Mouse (Mus musculus) liver, adult 2 months (tissue): ENCODE results near the gene Ptk7. TPM values are rescaled to one million over a fixed set of nuclear protein-coding genes. Genes with fewer than 3 reads are reported as not detected.
"Not testable (repeated sequence)": the region's sequence is repeated elsewhere in the genome, so short reads cannot be mapped to it uniquely, and the experiment has no call there.

ENCODE experiments used
- DNase-seq: peaks from one replicate; pipeline ENCODE4 v3.0.0-alpha.2; 2011; ENCODE audit warnings: low read depth, low spot score; ENCODE audit errors: extremely low read depth
- H3K27ac ChIP-seq: fragments of 200-500 bp; replicated peaks from 2 replicates; pipeline ENCODE4 v1.5.1; 2012; ENCODE audit warnings: low read depth, mild to moderate bottlenecking, control low read depth, inconsistent platforms, low read length; ENCODE audit not compliant: insufficient read depth
- H3K27me3 ChIP-seq: fragments of 200-500 bp; 2 replicates; pipeline ENCODE4 v1.6.1; 2012; ENCODE audit warnings: mild to moderate bottlenecking, moderate library complexity, low read length, inconsistent platforms; ENCODE audit not compliant: control insufficient read depth, insufficient read depth
- H3K36me3 ChIP-seq: fragments of 200-500 bp; 2 replicates; pipeline ENCODE4 v1.6.1; 2012; ENCODE audit warnings: low read length, inconsistent platforms; ENCODE audit not compliant: control insufficient read depth, insufficient read depth
- H3K4me1 ChIP-seq: fragments of 200-500 bp; 2 replicates; pipeline ENCODE4 v1.6.1; 2011; ENCODE audit warnings: low read length; ENCODE audit not compliant: control insufficient read depth, insufficient read depth
- H3K4me3 ChIP-seq: fragments of 200-500 bp; 2 replicates; pipeline ENCODE4 v1.5.1; 2011; ENCODE audit warnings: low read depth, mild to moderate bottlenecking, control low read depth, low read length, moderate library complexity; ENCODE audit not compliant: insufficient read depth
- H3K79me2 ChIP-seq: fragments of 200-500 bp; 2 replicates; pipeline ENCODE4 v1.6.1; 2012; ENCODE audit warnings: inconsistent platforms, mild to moderate bottlenecking, low read length, moderate library complexity; ENCODE audit not compliant: control insufficient read depth, insufficient read depth
- H3K9ac ChIP-seq: fragments of 200-500 bp; 2 replicates; pipeline ENCODE4 v1.6.1; 2012; ENCODE audit warnings: low read depth, mild to moderate bottlenecking, control low read depth, inconsistent platforms, low read length
- CTCF ChIP-seq: fragments of 200-500 bp; IDR thresholded peaks from 2 replicates; pipeline ENCODE4 v1.5.1; 2011; ENCODE audit warnings: low read depth, low read length, control low read depth
- POLR2A ChIP-seq: fragments of 200-500 bp; IDR thresholded peaks from 2 replicates; pipeline ENCODE4 v1.6.1; 2011; ENCODE audit warnings: low read length, control low read depth; ENCODE audit not compliant: insufficient read depth; ENCODE audit errors: extremely low read depth
- WGBS: fragments of 180-500 bp; shearing (Covaris S2); methylation state at CpG from one replicate; pipeline ENCODE4 v1.1.7; 2018; 5-methylcytosine and 5-hydroxymethylcytosine counted together
- polyA plus RNA-seq: library from polyadenylated mRNA; depleted of rRNA; stranded (reverse); fragments of >200 nt; gene quantifications from 2 replicates; pipeline ENCODE4 v1.2.3, GENCODE M21; 2012
- total RNA-seq: library from RNA; depleted of rRNA; stranded (reverse); fragments of >200 nt; gene quantifications from 2 replicates; pipeline ENCODE4 v1.2.3, GENCODE M21; 2014

The Ptk7 gene
- total and polyA plus RNA-seq, 2 experiments: 0.65 to 0.66 TPM

- 79% methylated on average over 5 of the region's 5 CpGs for WGBS
- Histone ChIP-seq H3K27me3 (no peaks in the 10 kb centered on the region), H3K79me2 (no peaks in the 10 kb centered on the region), H3K9ac (no peak overlapping the region), H3K4me1 (no peaks in the 10 kb centered on the region), H3K27ac (no peak overlapping the region), H3K36me3 (no peaks in the 10 kb centered on the region), H3K4me3 (no peak overlapping the region)
- DNase-seq: no peak
- TF ChIP-seq CTCF (no peak), POLR2A (no peak)
Measured at GRCm38 (mm10) chr17:46578650-46579049, 50.7 kb downstream of the Ptk7 start.

- no peak overlapping the region for H3K9ac ChIP-seq
- H3K4me1 ChIP-seq: no peaks in the 10 kb centered on the region
- WGBS: 82% methylated on average over 13 of the region's 13 CpGs
- no peak overlapping the region for H3K27ac ChIP-seq
- H3K79me2 ChIP-seq: no peaks in the 10 kb centered on the region
- TF ChIP-seq CTCF (peak; percentile 61), POLR2A (no peak)
- no peaks in the 10 kb centered on the region for H3K36me3 ChIP-seq
- H3K27me3 ChIP-seq: no peaks in the 10 kb centered on the region
- H3K4me3 ChIP-seq: no peak overlapping the region
- DNase-seq: no peak
Measured at GRCm38 (mm10) chr17:46576070-46576469, 53.2 kb downstream of the Ptk7 start.

- Histone ChIP-seq H3K27me3 (no peaks in the 10 kb centered on the region), H3K4me3 (no peak overlapping the region), H3K79me2 (no peaks in the 10 kb centered on the region), H3K27ac (no peak overlapping the region), H3K9ac (no peak overlapping the region), H3K36me3 (no peaks in the 10 kb centered on the region), H3K4me1 (no peaks in the 10 kb centered on the region)
- WGBS: 93% methylated on average over 7 of the region's 7 CpGs
- TF ChIP-seq POLR2A (no peak), CTCF (no peak)
- no peak for DNase-seq
Measured at GRCm38 (mm10) chr17:46574535-46574934, 54.8 kb downstream of the Ptk7 start.

GRCm38 (mm10) chr17:46571005-46571404 is 58.3 kb downstream of the Ptk7 start:
- no peak overlapping the region for H3K9ac ChIP-seq
- no peak overlapping the region for H3K4me3 ChIP-seq
- no peaks in the 10 kb centered on the region for H3K79me2 ChIP-seq
- no peaks in the 10 kb centered on the region for H3K27me3 ChIP-seq
- no peak for DNase-seq
- 83% methylated on average over 11 of the region's 11 CpGs for WGBS
- no peaks in the 10 kb centered on the region for H3K36me3 ChIP-seq
- H3K4me1 ChIP-seq: no peaks in the 10 kb centered on the region
- no peak overlapping the region for H3K27ac ChIP-seq
- TF ChIP-seq CTCF: no peak
- TF ChIP-seq POLR2A: no peak

GRCm38 (mm10) chr17:46559146-46559545 is 70.2 kb downstream of the Ptk7 start:
- H3K79me2 ChIP-seq: peaks cover 13% of the 10 kb centered on the region; the same call in 1 of the 2 replicates
- H3K27ac ChIP-seq: no peak overlapping the region
- WGBS: 91% methylated on average over 6 of the region's 6 CpGs
- no peak overlapping the region for H3K4me3 ChIP-seq
- DNase-seq: no peak
- H3K36me3 ChIP-seq: no peaks in the 10 kb centered on the region
- no peaks in the 10 kb centered on the region for H3K27me3 ChIP-seq
- TF ChIP-seq CTCF: no peak
- TF ChIP-seq POLR2A: no peak
- H3K4me1 ChIP-seq: peaks cover 4% of the 10 kb centered on the region; the same call in 1 of the 2 replicates
- no peak overlapping the region for H3K9ac ChIP-seq

- peaks cover 7% of the 10 kb centered on the region; the same call in 1 of the 2 replicates for H3K4me1 ChIP-seq
- H3K79me2 ChIP-seq: peaks cover 13% of the 10 kb centered on the region; the same call in 1 of the 2 replicates
- H3K4me3 ChIP-seq: no peak overlapping the region
- H3K27ac ChIP-seq: no peak overlapping the region
- no peaks in the 10 kb centered on the region for H3K27me3 ChIP-seq
- 93% methylated on average over 5 of the region's 5 CpGs for WGBS
- H3K36me3 ChIP-seq: no peaks in the 10 kb centered on the region
- DNase-seq: no peak
- no peak overlapping the region for H3K9ac ChIP-seq
- TF ChIP-seq POLR2A: no peak
- no peak for TF ChIP-seq CTCF
Measured at GRCm38 (mm10) chr17:46558151-46558550, 71.2 kb downstream of the Ptk7 start.

- H3K4me1 ChIP-seq, H3K4me3 ChIP-seq, H3K27ac ChIP-seq, H3K36me3 ChIP-seq, H3K27me3 ChIP-seq, H3K9ac ChIP-seq, DNase-seq: not testable (repeated sequence)
- H3K79me2 ChIP-seq: peaks cover 13% of the 10 kb centered on the region; the same call in 1 of the 2 replicates
Measured at GRCm38 (mm10) chr17:46557321-46557720, 72.0 kb downstream of the Ptk7 start.
